Mouse (Mus musculus) liver, embryonic 14.5 days (tissue): ENCODE data around the gene Sesn1.

ENCODE experiments used
- CTCF ChIP-seq: IDR thresholded peaks from 2 replicates; pipeline ENCODE4 v1.5.1; 2016; ENCODE audit warnings: antibody characterized with exemption, low read depth, control low read depth
- EP300 ChIP-seq: IDR thresholded peaks from 2 replicates; pipeline ENCODE4 v1.6.1; 2016; ENCODE audit warnings: antibody characterized with exemption, low read depth

DNA sequence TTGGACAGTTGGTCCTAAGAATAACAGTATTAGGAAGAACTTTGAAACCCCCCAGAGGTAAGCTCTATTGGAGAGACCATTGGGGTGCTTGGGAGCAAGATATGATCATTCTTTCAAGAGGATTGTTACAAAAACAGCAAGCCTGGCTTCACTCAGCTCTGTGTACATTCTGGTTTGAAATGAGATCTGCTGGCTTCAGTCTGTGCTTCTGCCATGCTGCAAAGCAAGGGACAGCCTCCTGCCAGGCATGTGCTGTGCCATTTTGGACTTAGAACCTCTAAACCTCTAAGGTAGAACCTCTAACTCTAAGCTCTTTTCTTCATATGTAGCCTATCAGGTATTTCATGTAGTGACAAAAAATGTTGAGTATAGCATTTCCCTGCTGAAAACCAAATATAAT lies 65.9 kb downstream of the Sesn1 start:
- TF ChIP-seq CTCF: no peak
- no peak for TF ChIP-seq EP300
